Mouse (Mus musculus) liver, adult 2 months (tissue): ENCODE measurements around the gene Otud7a.

Experiments
- CTCF ChIP-seq: fragments of 200-500 bp; IDR thresholded peaks from 2 replicates; pipeline ENCODE4 v1.5.1; 2011; ENCODE audit warnings: low read depth, low read length, control low read depth
- POLR2A ChIP-seq: fragments of 200-500 bp; IDR thresholded peaks from 2 replicates; pipeline ENCODE4 v1.6.1; 2011; ENCODE audit warnings: low read length, control low read depth; ENCODE audit not compliant: insufficient read depth; ENCODE audit errors: extremely low read depth

DNA sequence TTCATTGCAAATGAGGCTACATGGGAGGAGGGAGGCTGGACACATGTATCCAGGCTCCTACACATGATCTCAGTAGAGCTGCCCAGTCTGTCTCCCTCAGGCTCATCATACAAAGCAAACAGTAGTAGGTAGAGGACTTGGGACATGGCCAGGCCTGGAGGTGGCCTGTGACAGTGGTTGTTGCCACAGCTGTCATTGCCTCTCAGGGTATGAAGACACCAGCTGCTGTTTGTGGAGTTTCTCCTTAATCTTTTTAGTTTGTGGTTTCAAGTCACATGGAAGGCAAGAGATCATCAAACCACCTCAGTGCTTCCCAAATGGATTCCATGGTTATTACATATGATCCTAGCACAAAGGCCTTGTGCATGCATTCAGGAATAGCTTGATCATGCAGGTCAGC is 285.5 kb downstream of the Otud7a start:
- TF ChIP-seq POLR2A (no peak), CTCF (no peak)
